Mouse (Mus musculus) lung, embryonic 14.5 days (tissue): ENCODE data around the gene Zbtb8a. TPM values are rescaled to one million over a fixed set of nuclear protein-coding genes. Genes with fewer than 3 reads are reported as not detected.

Source experiments
- ATAC-seq: fragments of 200-750 bp; cut with Nextera tagmentation; 2 replicates; pipeline ENCODE4 v1.8.0; 2017; ENCODE audit warnings: mild to moderate bottlenecking, moderate TSS enrichment, moderate library complexity; ENCODE audit not compliant: insufficient read depth
- DNase-seq: peaks from one replicate; pipeline ENCODE4 v3.0.0-alpha.2; 2015
- H3K27ac ChIP-seq: fragments of 300-500 bp; sonication (generic); 2 replicates; pipeline ENCODE4 v1.5.1; 2014; ENCODE audit warnings: low read depth, mild to moderate bottlenecking, moderate library complexity
- H3K27me3 ChIP-seq: fragments of 300-500 bp; sonication (generic); 2 replicates; pipeline ENCODE4 v1.6.1; 2014; ENCODE audit warnings: low read length, control low read depth; ENCODE audit not compliant: insufficient read depth
- H3K36me3 ChIP-seq: fragments of 300-500 bp; sonication (generic); 2 replicates; pipeline ENCODE4 v1.6.1; 2014; ENCODE audit warnings: control low read depth; ENCODE audit not compliant: insufficient read depth
- H3K4me1 ChIP-seq: fragments of 300-500 bp; sonication (generic); 2 replicates; pipeline ENCODE4 v1.6.1; 2014; ENCODE audit warnings: antibody characterized with exemption, control low read depth; ENCODE audit not compliant: insufficient read depth
- H3K4me2 ChIP-seq: fragments of 300-500 bp; sonication (generic); 2 replicates; pipeline ENCODE4 v1.6.1; 2014; ENCODE audit warnings: mild to moderate bottlenecking
- H3K4me3 ChIP-seq: fragments of 300-500 bp; sonication (generic); 2 replicates; pipeline ENCODE4 v1.5.1; 2014; ENCODE audit warnings: low read depth, low read length
- H3K9ac ChIP-seq: fragments of 300-500 bp; sonication (generic); 2 replicates; pipeline ENCODE4 v1.6.1; 2014
- H3K9me3 ChIP-seq: fragments of 300-500 bp; sonication (generic); 2 replicates; pipeline ENCODE4 v1.6.1; 2016; ENCODE audit warnings: low read depth, low read length, control low read depth
- CTCF ChIP-seq: IDR thresholded peaks from 2 replicates; pipeline ENCODE4 v1.5.1; 2016; ENCODE audit warnings: antibody characterized with exemption, low read depth
- WGBS: fragments of 180-500 bp; shearing (Covaris S2); extraction: QIAGEN DNeasy Blood & Tissue Kit; methylation state at CpG from one replicate; pipeline ENCODE4 v1.1.7; 2014; 5-methylcytosine and 5-hydroxymethylcytosine counted together
- polyA plus RNA-seq: library from polyadenylated mRNA; unstranded; fragments of >200 nt; fragmentation: Nextera tagmentation; extraction: Ambion mirVana; gene quantifications from 2 replicates; pipeline ENCODE4 v1.2.1, GENCODE M21; 2014

Gene Zbtb8a
- polyA plus RNA-seq, 1 experiment from 2014 or later: 16.2 TPM

DNA sequence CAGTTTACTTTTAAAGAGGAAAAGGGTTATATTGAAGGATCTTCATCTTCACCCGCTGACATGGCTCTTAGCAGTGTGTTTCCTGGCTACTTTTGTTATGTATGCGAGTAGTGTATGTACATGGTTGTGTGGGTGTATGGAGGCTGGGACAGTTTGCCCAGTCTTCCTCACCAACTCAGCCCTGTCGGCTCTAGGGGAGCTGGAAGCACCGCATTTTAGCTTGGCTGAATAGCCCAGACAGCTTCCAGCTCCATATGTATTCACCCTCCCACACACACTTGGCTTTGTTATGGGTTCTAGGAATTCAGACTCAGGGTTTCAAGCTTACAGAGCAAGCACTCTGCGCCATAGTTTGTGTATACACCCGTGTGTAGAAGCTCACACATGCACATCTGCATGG is 26.8 kb downstream of the Zbtb8a start:
- Histone ChIP-seq H3K4me3 (no peak overlapping the region), H3K36me3 (peaks cover 25% of the 10 kb centered on the region), H3K9ac (no peak overlapping the region), H3K4me1 (no peaks in the 10 kb centered on the region), H3K27ac (no peak overlapping the region), H3K27me3 (no peaks in the 10 kb centered on the region), H3K4me2 (no peak overlapping the region), H3K9me3 (no peaks in the 10 kb centered on the region)
- 69% methylated on average over 6 of the region's 6 CpGs for WGBS
- DNase-seq (no peak), ATAC-seq (no peak)
- no peak for TF ChIP-seq CTCF

DNA sequence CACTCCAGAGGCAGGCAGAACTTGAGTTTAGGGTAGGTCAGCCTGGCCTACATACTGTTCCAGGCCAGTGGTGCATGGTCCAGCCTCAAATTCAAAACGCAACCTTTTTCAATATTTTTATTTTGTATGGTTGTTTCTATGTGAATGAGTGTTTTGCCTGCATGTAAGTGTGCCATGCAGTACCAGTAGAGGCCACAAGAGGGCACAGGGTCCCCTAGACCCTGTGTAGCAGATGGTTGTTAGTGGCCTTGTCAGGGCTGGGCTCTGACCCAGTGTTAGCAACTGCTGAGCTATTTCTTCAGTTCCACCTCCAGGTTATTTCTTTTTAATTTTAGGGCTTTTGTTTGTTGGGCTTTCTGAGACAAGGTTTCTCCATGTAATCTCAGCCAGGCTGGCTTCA is 27.3 kb downstream of the Zbtb8a start:
- H3K4me3 ChIP-seq: no peak overlapping the region
- no peaks in the 10 kb centered on the region for H3K27me3 ChIP-seq
- ATAC-seq (peak; percentile 86), DNase-seq (peak; percentile 96)
- WGBS: 6% methylated on average over 1 of the region's 1 CpGs
- no peak overlapping the region for H3K9ac ChIP-seq
- no peak overlapping the region for H3K4me2 ChIP-seq
- no peaks in the 10 kb centered on the region for H3K9me3 ChIP-seq
- no peak overlapping the region for H3K27ac ChIP-seq
- H3K4me1 ChIP-seq: no peaks in the 10 kb centered on the region
- TF ChIP-seq CTCF: peak; percentile 99
- peaks cover 25% of the 10 kb centered on the region for H3K36me3 ChIP-seq

DNA sequence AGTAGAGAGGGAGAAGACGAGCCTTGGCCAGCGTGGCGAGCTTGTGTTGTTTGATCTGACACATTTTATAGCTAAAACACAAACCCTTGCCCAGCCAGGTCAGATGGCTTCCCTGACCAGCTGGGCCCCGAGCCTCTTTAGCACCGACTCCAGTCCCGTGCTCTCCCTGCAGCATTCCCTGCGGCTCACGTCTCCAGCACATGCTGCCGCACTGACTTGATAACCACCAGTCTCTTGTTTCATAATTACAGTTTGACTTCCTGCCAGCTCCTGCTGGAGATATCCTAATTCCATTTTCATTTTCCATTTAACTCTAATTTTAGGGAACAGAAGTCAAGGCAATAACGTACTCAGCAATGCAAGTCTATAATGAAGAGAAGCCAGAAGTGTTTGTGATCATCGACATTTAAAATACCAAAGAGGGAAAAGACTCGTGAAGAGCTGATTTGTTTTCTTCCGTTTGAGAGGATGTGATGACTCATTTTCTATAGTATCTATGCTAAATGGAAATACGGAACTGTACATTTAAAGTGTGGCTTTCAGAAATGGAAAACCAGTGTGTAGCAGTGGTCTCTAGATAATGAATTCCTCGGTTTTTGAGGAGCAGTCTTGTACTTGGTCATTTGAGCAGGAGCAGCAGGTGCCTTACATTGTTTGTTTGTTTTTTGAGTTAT is 31.3 kb downstream of the Zbtb8a start:
- peaks cover 35% of the 10 kb centered on the region for H3K36me3 ChIP-seq
- H3K9me3 ChIP-seq: no peaks in the 10 kb centered on the region
- TF ChIP-seq CTCF: no peak
- no peaks in the 10 kb centered on the region for H3K4me1 ChIP-seq
- H3K27ac ChIP-seq: no peak overlapping the region
- no peak overlapping the region for H3K9ac ChIP-seq
- ATAC-seq (no peak), DNase-seq (peak; percentile 27)
- H3K27me3 ChIP-seq: no peaks in the 10 kb centered on the region
- WGBS: 70% methylated on average over 15 of the region's 15 CpGs
- no peak overlapping the region for H3K4me3 ChIP-seq
- no peak overlapping the region for H3K4me2 ChIP-seq

DNA sequence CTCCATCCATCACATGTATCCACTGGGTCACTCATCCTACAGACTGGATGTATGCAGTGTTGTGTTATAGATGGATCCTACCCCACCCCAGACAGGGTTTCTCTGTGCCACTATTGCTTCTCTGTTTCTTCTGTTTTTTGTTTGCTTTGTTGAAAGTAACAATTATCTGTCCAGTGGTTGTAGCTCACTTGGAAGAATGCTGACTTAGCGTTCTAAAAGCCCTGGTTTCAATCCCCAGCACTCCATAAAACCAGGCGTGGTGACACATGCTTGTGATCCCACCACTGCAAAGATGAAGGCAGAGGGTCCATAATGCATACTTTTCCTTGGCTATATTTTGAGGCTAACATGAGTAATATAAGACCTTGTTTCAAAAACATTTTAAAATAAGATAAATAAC is 35.2 kb downstream of the Zbtb8a start:
- no peaks in the 10 kb centered on the region for H3K27me3 ChIP-seq

DNA sequence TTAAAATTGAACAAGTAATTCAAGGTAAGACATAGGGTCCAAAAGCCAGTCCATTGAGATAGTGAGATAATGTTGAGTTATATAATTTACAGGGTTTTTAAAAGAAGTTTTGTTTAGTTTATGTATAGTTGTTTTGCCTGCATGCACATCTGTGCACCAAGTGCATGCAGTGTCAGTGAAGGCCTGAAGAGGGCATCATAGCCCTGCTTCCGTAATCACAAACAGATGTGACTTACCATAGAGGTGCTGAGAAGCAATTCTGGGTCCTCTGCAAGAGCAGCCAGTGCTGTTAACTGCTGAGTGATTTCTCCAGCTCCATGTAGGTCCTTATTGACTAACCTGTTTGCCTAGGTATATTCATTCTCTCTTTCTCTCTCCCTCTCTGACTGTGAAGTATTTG is 36.0 kb downstream of the Zbtb8a start:
- Histone ChIP-seq H3K9ac (no peak overlapping the region), H3K27me3 (no peaks in the 10 kb centered on the region), H3K27ac (no peak overlapping the region), H3K4me3 (no peak overlapping the region), H3K4me2 (no peak overlapping the region), H3K4me1 (0 out of 2 replicates have a peak, but pooled peaks cover 4% of the 10 kb centered on the region), H3K36me3 (peaks cover 37% of the 10 kb centered on the region), H3K9me3 (no peaks in the 10 kb centered on the region)
- TF ChIP-seq CTCF: peak; percentile 34
- no peak for ATAC-seq
- DNase-seq: no peak
- WGBS: 75% methylated on average over 1 of the region's 1 CpGs

More for the DNA sequence above, 35.2 kb downstream of the Zbtb8a start:
- Histone ChIP-seq H3K4me1 (no peaks in the 10 kb centered on the region), H3K4me2 (no peak overlapping the region), H3K9ac (no peak overlapping the region), H3K27ac (no peak overlapping the region), H3K9me3 (no peaks in the 10 kb centered on the region), H3K4me3 (no peak overlapping the region), H3K36me3 (peaks cover 37% of the 10 kb centered on the region)
- 80% methylated on average over 2 of the region's 2 CpGs for WGBS
- TF ChIP-seq CTCF: no peak
- no peak for DNase-seq
- no peak for ATAC-seq

DNA sequence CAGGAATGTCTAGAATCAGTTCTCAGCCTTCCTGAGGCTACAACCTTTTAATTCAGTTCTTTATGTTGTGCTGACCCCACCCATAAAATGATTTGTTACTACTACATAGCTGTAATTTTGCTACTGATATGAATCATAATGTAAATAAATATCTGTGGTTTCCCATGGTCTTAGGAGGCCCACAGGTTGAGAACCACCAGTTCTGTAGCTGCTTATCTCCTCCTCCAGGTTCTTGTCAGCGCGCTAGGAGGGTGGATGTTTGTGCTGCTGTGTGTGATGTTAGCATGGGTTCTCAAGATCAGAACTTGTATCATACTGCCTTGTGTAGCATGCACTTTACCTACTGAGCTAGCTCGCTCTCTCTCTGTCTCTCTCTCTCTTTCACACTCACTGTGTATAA is 38.2 kb downstream of the Zbtb8a start:
- WGBS: 91% methylated on average over 3 of the region's 3 CpGs
- no peak overlapping the region for H3K27ac ChIP-seq
- no peak overlapping the region for H3K4me2 ChIP-seq
- no peak for ATAC-seq
- H3K9me3 ChIP-seq: no peaks in the 10 kb centered on the region
- no peak overlapping the region for H3K9ac ChIP-seq
- no peak for TF ChIP-seq CTCF
- H3K27me3 ChIP-seq: no peaks in the 10 kb centered on the region
- no peak overlapping the region for H3K4me3 ChIP-seq
- peaks cover 26% of the 10 kb centered on the region for H3K36me3 ChIP-seq
- 0 out of 2 replicates have a peak, but pooled peaks cover 4% of the 10 kb centered on the region for H3K4me1 ChIP-seq
- no peak for DNase-seq

DNA sequence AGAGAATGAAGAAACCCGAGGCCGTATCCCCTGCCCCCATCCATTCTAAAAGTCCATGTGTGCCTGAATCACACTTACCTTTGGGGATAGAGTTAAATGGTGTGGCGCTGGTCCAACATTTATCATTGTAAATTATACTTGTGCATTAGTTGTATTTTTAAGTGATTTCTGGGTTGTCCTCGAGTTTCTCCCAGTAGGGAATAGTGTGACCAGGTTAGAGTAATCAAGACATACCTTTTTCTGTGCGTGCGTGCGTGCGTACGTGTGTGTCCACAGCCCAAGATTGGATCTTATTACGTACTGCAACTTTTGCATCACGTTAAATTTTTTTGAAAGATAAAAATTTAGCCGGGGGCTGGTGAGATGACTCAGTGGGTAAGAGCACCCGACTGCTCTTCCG is 41.6 kb downstream of the Zbtb8a start:
- peak overlapping the region; percentile 97 for H3K4me3 ChIP-seq
- no peaks in the 10 kb centered on the region for H3K9me3 ChIP-seq
- DNase-seq (no peak), ATAC-seq (no peak)
- WGBS: 43% methylated on average over 14 of the region's 14 CpGs
- TF ChIP-seq CTCF: no peak
- H3K4me1 ChIP-seq: peaks cover 8% of the 10 kb centered on the region; the same call in 1 of the 2 replicates
- peak overlapping the region; percentile 72 for H3K9ac ChIP-seq
- H3K27ac ChIP-seq: peak overlapping the region; percentile 99
- H3K27me3 ChIP-seq: no peaks in the 10 kb centered on the region
- peaks cover 29% of the 10 kb centered on the region for H3K36me3 ChIP-seq
- peak overlapping the region; percentile 90 for H3K4me2 ChIP-seq
